Mouse (Mus musculus) cortical plate, adult 2 months (tissue): Measurements from ENCODE around the gene Nol4l.

ENCODE experiments used
- CTCF ChIP-seq: fragments of 200-500 bp; IDR thresholded peaks from 2 replicates; pipeline ENCODE4 v1.5.1; 2011; ENCODE audit warnings: mild to moderate bottlenecking, control low read depth, low read length; ENCODE audit not compliant: insufficient read depth; ENCODE audit errors: extremely low read depth
- POLR2A ChIP-seq: fragments of 200-500 bp; IDR thresholded peaks from 2 replicates; pipeline ENCODE4 v1.6.1; 2011; ENCODE audit warnings: mild to moderate bottlenecking, low read length, control low read depth; ENCODE audit not compliant: insufficient read depth; ENCODE audit errors: extremely low read depth

DNA sequence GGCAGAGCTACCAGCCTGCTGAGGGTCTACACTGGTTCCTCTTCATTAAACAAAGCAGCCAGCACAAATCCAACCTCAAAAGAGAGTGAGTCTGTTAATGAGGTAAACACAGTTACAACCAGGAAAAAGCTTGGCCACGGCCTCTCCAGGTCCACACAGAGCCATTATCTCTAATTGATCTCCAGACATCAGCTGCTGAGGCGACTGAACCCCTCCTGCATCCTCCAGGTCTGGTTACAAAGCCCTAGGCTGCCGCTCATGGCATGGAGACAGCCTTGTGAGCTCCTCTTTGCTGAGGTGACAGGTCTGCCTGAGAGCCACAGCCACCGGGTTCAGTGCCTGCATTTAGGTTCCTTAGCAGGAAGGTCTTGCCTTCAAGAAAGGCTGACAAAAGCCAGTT lies 72.3 kb downstream of the Nol4l start:
- TF ChIP-seq POLR2A (no peak), CTCF (no peak)
